Mouse (Mus musculus): Measurements from ENCODE around the gene Hist1h2bp. TPM values are rescaled to one million over a fixed set of nuclear protein-coding genes. Genes with fewer than 3 reads are reported as not detected.

The Hist1h2bp gene
- 10 to 100 TPM in 1 of 2 experiments, 1 to 10 TPM in 1; 5.8 to 12.1 TPM for total RNA-seq (2021)

DNA sequence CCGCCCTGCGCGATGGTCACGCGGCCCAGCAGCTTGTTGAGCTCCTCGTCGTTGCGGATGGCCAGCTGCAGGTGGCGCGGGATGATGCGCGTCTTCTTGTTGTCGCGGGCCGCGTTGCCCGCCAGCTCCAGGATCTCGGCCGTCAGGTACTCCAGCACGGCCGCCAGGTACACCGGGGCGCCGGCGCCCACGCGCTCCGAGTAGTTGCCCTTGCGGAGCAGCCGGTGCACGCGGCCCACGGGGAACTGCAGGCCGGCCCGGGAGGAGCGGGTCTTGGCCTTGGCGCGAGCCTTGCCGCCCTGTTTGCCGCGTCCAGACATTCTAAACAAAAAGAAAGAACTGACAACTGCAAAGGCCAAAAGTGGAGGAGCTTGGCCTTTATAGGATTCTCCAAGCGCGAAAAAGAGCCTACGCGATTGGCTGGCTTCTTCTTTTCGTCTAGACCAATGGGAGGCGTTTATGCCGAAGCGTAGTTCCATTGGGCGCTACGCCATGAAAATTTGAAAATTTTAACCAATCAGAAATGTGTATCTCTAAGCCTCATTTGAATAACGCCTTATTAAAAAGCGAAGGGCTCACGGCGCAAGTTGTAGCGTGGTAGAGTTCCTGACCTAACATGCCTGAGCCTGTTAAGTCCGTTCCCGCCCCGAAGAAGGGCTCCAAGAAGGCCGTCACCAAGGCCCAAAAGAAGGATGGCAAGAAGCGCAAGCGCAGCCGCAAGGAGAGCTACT, at the start of gene Hist1h2bp, which contains the start of gene Hist1h2an:
Hist1h2bp (plus strand) TSS at position 563 of the 731 bp plus-strand sequence.
Hist1h2an (minus strand) TSS at position 320 of the 731 bp plus-strand sequence.
- intact Hi-C loops (cut with DNase I): loop anchor here (10.0 kb wide), 2 partner anchors 1798 to 1968 kb away; partner anchors contain the start of genes Hist1h2ab, Hist1h3b, Hist1h4b and Hist1h4d
- peak; percentile 93 to 99 for DNase-seq (ENCODE audit: low spot score in 2 of 2)

DNA sequence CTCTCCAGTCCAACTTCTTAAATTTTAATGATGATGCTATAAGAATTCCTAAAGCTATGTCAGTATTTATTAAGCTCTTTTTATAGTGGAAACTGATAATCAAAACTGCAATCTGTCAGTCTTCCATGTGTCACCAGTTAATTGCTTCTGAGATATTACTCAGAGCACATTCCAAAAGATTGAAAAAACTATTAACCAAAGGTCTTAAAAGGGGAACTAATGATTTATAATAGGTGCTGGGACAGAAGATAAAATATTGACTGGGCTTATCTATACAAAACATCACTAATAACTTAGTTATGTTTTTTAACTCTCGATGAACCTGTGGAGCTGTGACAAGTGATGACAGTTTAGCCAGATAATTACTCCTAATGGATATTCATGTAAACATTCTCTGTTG, 42.3 kb upstream of the Hist1h2bp start:
- intact Hi-C loops (cut with DNase I): no loop called here
- no peak for DNase-seq (ENCODE audit: low spot score in 2 of 2)

DNA sequence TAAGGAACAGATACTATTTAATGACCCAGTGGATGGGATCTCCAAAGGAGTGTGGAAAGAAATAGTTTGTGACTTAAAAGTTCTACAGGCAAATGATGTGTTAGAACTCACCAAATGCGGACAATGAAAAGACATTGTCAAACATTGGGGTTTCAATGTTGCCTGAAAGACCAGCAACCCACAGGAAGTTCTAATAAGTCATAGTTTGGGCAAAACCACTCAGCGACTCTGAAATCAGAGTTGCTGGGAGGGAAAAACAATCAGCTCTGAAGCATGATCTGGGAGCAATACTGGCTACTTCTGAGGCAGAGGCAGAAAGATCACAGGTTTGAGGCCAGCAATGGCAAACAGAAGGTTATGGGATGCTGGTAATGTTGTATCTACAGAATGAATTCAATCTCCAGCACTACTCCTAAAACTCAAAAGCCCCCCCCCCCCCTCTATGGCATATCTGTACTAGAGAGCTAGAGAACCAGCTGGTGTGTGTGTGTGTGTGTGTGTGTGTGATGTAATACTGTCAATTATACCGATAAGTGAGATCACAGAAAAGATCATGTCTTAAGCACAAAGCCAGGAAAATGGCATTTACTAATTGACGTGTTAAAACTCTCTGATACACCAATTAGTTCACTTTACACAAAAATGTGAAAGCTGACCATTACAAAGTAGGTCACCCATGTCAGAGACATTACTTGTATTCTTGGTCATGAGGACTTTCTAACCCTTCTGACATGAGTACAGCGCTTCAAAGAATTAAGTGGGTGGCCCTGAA, 37.7 kb upstream of the Hist1h2bp start:
- DNase-seq (ENCODE audit: low spot score in 2 of 2): no peak
- intact Hi-C loops (cut with DNase I): loop anchor here (1.0 to 10.0 kb wide), 3 partner anchors 15 to 1835 kb away; partner anchors contain the start of genes Hist1h2ai, Hist1h2bl, Hist1h3h and Hist1h4d

DNA sequence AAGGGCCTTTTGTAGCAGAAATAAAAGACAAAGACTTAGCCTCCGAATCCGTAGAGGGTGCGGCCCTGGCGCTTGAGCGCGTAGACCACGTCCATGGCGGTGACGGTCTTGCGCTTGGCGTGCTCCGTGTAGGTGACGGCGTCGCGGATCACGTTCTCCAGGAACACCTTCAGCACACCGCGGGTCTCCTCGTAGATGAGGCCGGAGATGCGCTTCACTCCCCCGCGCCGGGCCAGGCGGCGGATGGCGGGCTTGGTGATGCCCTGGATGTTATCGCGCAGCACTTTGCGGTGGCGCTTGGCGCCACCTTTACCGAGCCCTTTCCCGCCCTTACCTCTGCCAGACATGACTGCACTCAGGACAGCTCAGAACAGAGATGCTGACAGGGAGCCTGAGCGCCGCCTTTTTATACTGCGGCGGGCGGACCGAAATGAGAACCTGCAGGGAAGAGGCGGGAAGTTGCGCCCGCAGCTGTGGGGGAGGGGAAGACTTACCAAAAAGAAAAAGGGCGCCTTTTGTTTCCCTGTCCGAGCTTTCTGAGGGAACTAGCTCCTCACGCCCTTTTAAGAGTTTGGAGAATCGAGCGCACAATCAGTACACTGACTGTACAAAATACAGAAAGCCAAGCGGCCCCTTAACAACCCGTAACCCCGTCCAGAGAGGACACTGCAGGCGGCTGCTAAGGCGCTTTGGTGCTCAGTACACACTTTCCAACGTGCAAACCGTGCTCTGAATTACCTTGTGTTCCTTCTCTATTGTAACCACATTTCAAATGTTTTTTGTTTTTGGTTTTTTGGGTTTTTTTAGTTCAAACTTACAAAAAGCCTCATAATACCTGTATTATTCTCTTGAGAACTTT, 36.9 kb upstream of the Hist1h2bp start, which contains the start of gene Hist1h4k:
Hist1h4k (minus strand) TSS at position 347 of the 859 bp plus-strand sequence.
- peak; percentile 94 to 96 for DNase-seq (ENCODE audit: low spot score in 2 of 2)
- intact Hi-C loops (cut with DNase I): loop anchor here (1.0 to 10.0 kb wide), 3 partner anchors 16 to 1834 kb away; partner anchors contain the start of genes Hist1h2ai, Hist1h2bl, Hist1h3h and Hist1h4d

DNA sequence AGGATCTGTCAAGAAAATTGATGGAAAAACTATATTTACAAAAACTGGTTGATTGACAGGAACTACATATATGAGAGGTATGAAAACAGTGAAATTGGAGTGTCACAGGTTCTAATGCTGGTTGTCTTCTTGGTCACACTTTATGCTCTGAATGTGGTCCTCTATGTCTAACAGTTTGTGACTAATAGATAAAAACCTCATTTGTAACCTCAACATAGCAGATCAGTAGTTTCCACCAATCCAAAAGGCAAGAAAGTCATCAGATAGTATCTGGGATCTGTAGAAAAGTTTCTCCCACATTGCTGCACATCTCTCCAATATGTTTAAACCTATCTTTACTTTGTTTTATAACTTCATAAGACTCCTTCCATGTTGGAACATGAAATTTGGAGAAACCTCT, 35.8 kb upstream of the Hist1h2bp start:
- no peak for DNase-seq (ENCODE audit: low spot score in 2 of 2)
- intact Hi-C loops (cut with DNase I): loop anchor here (2.0 to 10.0 kb wide), 2 partner anchors 35 to 1833 kb away; partner anchors contain the start of genes Hist1h2ai, Hist1h2bl, Hist1h3h and Hist1h4d

DNA sequence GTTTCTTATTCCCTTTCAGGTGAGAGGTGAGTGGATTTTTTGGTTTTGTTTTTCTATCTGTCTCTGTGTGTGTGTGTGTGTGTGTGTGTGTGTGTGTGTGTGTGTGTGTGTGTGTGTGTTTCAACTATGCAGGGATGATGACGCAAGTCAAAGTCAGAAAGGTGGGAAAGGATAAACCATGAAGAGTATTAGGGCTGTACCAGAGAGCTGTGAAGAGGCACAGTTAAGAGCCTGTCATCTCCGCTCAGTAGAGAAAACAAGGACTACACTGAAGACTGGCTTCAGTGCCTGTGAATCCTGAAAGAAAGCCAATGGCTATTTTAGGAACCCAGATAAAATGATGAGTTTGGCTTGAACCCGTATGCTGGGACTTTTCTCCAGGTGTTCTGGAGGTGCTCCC, 35.4 kb upstream of the Hist1h2bp start:
- DNase-seq (ENCODE audit: low spot score in 2 of 2): no peak
- intact Hi-C loops (cut with DNase I): loop anchor here (2.0 to 10.0 kb wide), 3 partner anchors 31 to 1833 kb away; partner anchors contain the start of genes Hist1h2ai, Hist1h2bl, Hist1h3h and Hist1h3i

DNA sequence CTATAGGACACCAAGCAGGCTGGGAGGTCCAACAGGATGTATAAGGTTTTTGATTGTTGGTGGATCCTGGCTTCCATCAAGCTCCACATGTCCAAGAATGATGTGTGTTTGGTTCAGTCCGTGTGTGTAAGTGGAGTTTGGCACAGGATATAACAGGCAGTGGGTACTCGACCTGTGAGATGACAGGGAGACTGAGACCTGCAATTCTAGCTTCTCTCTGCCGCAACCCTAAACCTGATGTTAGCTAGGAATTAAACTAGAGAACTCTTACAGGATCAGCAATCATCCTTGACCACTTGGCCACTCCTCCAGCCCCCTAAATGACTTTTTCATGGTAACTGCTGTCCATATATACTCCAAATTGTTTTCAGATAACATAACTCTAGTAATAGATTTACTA, 34.9 kb upstream of the Hist1h2bp start:
- intact Hi-C loops (cut with DNase I): loop anchor here (2.0 to 10.0 kb wide), 2 partner anchors 30 to 1832 kb away; partner anchors contain the start of genes Hist1h3i and Hist1h4d
- no peak for DNase-seq (ENCODE audit: low spot score in 2 of 2)

DNA sequence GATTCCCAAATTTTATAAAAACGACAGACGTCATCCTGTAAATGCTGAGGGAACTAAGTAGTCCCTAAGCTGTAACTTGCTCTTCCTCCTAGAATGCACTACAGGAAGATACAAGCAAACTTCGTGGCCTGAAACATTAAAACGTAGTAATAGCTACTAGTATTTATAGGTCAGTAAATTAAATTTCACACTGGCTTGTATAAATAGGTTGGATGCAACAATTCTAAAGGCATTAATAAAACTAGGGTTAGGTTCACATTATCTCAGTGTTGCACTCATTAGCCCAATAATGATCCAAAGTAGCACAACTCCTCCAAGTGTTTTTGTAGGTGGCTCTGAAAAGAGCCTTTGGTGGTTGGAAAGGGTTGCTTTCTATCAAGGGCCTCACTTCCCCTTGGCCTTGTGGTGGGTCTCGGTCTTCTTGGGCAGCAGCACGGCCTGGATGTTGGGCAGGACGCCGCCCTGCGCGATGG, 34.2 kb upstream of the Hist1h2bp start:
- DNase-seq (ENCODE audit: low spot score in 2 of 2): no peak
- intact Hi-C loops (cut with DNase I): loop anchor here (2.0 to 10.0 kb wide), 2 partner anchors 30 to 1832 kb away; partner anchors contain the start of genes Hist1h3i and Hist1h4d

DNA sequence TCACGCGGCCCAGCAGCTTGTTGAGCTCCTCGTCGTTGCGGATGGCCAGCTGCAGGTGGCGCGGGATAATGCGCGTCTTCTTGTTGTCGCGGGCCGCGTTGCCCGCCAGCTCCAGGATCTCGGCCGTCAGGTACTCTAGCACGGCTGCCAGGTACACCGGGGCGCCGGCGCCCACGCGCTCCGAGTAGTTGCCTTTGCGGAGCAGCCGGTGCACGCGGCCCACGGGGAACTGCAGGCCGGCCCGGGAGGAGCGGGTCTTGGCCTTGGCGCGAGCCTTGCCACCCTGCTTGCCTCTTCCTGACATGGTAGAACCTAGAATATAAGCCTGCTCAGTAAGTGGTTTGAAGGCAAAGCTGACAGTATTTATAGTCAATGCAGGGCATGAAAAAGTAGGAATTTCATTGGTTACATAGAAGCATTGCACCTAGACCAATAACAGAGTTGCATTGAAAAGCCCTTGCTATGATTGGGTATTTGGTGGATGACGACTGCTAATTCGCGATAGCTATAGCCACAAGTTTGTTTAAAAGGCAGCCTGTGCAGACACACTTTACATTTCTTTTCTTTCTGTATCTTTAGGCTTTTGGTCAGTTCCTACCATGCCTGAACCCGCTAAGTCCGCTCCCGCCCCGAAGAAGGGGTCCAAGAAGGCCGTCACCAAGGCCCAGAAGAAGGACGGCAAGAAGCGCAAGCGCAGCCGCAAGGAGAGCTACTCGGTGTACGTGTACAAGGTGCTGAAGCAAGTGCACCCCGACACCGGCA, 33.6 kb upstream of the Hist1h2bp start, which contains the start of the genes Hist1h2ak and Hist1h2bn:
Hist1h2ak (minus strand) TSS at position 304 of the 762 bp plus-strand sequence.
Hist1h2bn (plus strand) TSS at position 600 of the 762 bp plus-strand sequence.
- peak; percentile 82 to 96 for DNase-seq (ENCODE audit: low spot score in 2 of 2)
- intact Hi-C loops (cut with DNase I): loop anchor here (2.0 to 10.0 kb wide), 2 partner anchors 29 to 1831 kb away; partner anchors contain the start of genes Hist1h3i and Hist1h4d

DNA sequence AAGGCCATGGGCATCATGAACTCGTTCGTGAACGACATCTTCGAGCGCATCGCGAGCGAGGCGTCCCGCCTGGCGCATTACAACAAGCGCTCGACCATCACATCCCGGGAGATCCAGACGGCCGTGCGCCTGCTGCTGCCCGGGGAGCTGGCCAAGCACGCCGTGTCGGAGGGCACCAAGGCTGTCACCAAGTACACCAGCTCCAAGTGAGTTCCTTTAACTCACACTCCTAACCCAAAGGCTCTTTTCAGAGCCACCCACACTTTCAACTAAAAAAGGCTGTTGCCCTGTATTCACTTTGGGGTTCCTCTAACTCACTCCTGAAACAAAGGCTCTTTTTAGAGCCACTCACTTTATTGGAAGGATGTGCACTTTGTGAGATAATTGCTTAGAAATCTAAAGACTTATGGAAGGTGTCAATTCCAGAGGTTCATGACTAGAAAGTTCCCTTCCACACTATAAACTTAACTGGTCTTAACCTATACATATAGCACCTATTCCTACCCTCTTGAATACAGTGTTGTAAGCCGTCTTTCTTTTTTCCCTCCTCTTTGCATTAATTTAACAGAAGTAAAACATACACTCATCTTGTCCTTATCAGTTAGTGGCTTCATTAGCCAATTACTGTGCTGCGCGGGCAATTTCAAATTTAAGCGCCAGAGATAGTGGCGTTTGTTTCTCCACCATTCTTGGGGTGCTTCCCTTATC, 32.8 kb upstream of the Hist1h2bp start:
- DNase-seq (ENCODE audit: low spot score in 2 of 2): peak; percentile 10 to 12
- intact Hi-C loops (cut with DNase I): loop anchor here (10.0 kb wide), 1 partner anchor 1830 kb away; the partner anchor contains the start of gene Hist1h4d

DNA sequence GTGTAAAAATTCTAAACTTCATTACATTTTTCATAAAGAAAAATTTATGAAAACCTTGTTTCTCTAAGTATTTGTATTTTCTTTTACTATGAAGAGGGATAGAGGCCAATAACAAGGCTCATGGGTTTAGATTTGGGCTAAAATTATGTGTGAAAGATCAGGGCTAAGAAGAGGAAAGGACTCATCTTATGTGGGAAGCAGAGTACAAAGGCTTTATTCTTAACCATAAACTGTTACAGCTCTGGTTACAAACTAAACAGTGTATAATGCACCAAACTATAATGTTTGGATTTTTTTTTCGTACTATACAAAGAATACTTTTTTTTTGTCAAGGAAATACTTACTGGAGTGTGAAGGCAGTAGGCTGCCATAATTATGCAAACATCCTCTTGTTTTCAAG, 31.6 kb upstream of the Hist1h2bp start:
- DNase-seq (ENCODE audit: low spot score in 2 of 2): no peak
- intact Hi-C loops (cut with DNase I): loop anchor here (10.0 kb wide), 1 partner anchor 1829 kb away; the partner anchor contains the start of gene Hist1h4d

DNA sequence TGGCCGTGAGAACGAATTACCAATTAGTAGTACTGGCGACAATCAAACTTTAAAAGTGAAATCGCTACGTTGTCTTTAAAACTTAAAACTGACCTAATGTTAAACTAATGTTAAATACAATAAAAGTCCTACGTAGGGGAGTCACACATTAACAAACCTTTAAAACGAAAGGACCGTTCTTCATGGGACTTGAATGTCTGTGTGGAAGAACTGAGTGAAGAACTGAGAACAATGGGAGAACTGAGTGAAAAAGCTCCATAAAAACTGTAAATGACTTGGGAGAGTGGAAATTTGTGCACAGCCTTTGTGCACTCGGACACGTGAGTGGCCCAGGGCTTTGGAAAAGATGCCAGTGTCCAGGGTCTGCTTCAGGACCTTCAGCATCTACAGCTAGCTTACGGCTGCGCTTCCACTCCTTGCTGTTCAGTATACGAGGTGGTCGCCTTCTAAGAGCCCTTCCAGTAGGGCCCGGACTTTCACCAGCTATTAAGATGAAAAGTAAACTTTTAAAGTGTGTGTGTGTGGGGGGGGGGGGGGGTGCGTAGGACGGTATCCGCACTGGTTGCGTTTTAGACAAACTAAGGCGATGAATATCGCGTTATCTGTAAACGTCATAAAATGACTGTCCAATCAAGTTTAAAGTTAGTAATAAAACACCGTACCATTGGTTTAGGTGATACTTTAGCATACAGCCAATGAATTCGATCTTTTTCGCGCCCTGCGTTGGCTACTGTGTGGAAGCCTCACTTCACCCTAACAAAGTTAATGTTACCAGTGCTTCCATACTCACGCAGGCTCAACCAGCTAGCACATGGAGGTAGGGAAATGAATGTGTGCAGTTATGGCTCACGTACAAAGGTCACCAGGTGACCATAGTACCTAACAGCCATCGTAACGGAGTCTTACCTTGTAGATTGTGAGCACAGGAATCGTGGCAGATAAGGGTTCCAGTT, 8.2 kb upstream of the Hist1h2bp start:
- intact Hi-C loops (cut with DNase I): loop anchor here (5.0 kb wide), 1 partner anchor 1903 kb away; the partner anchor contains the start of genes Hist1h2ac and Hist1h2bc
- peak; percentile 70 to 89 for DNase-seq (ENCODE audit: low spot score in 2 of 2)

DNA sequence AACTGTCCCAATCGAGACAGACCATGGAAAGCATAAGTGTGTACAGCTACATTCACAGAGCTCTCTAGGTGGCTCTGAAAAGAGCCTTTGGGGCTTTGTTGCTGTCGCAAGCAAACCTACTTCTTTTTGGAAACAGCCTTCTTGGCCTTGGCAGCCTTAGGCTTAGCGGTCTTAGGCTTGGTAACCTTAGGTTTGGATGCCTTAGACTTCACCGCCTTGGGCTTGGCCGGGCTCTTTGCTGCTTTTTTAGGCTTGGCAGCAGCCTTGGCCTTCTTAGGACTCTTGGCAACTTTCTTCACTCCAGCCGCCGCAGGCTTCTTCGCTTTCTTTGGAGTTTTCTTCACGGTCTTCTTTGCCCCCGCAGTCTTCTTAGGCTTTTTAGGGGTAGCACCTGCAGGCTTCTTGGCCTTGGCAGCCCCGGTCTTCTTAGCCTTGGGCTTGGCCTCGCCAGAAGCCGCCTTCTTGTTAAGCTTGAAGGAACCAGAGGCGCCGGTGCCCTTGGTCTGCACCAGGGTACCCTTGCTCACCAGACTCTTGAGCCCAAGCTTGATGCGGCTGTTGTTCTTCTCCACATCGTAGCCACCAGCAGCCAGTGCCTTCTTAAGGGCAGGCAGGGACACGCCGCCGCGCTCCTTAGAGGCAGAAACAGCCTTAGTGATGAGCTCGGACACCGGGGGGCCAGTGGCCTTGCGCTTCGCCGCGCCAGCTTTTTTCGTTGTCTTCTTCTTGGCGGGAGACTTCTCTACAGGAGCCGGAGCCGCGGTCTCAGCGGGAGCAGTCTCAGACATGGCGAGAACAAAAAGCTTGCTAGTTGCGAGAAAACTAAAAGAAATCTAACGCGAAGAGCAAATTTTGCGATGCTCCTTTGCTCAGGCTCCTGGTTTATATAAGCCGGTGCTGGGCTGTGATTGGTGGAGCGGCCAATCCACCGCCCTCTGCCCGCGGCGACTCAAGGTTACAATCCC, 7.2 kb upstream of the Hist1h2bp start, which contains the start of gene Hist1h1b:
Hist1h1b (minus strand) TSS at position 859 of the 965 bp plus-strand sequence.
- DNase-seq (ENCODE audit: low spot score in 2 of 2): peak; percentile 57 to 77
- intact Hi-C loops (cut with DNase I): loop anchor here (5.0 to 10.0 kb wide), 3 partner anchors 1805 to 1975 kb away; partner anchors contain the start of genes Hist1h2ab, Hist1h2ac, Hist1h2bc and Hist1h3b

DNA sequence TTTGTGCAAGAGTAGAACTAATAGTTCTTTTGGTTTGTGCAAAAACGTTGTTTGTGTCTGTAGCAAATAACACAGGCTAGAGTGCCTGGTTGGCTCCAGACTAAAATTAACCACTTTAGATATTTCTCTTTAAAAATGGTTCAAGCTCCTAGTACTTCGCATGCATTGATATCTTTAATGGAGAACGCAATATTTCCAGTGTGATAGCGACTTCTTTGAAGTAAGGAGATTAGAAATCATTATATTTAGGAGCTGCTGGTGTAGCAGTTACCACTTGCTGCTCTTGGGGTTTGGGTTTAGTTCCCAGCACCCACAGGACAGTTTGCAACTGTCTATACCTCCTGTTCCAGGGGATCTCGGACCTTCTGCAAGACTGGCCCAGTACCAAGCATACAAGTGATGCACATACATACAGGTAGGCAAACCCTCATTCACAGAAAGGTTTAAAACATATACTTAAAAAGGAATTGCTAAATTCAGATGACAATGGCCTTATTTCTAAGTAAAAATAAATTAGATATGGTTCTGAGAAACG, 6.2 kb upstream of the Hist1h2bp start:
- DNase-seq (ENCODE audit: low spot score in 2 of 2): no peak
- intact Hi-C loops (cut with DNase I): loop anchor here (10.0 kb wide), 2 partner anchors 1804 to 1974 kb away; partner anchors contain the start of genes Hist1h2ab, Hist1h3b, Hist1h4b and Hist1h4d
